Mouse (Mus musculus): ENCODE results near the gene Bank1.
"Not testable (repeated sequence)": the region's sequence is repeated elsewhere in the genome, so short reads cannot be mapped to it uniquely, and the experiment has no call there.

Gene Bank1

DNA sequence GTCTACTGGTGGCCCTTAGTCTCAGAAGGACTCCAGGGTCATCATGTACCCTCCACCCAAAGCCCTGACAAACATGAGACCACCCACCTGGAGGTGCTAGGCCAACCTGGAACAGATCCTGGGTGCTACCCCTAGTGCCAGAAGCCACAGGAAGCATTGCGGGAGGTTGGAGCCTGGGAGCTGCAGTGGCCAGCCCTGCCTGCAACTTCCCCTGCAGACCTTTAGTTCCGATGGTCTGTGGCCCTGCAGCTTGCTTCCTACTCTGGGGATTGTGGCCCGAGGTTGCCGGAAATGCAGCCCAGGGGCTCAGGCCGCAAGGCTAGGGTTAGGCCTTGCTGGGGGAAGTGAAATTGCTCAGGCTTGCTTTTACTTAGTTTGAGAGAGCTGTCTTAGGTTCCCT is at the start of gene Bank1:
Gene Bank1 (minus strand): TSS at position 284 of the 400 bp plus-strand sequence.
- DNase-seq (ENCODE audit: inconsistent age in 2 of 2, low spot score in 1 of 2): peak; percentile 24 to 41

- DNase-seq (ENCODE audit: inconsistent age in 2 of 2, low spot score in 1 of 2): no peak
These were observed 44.0 kb upstream of the Bank1 start for GRCm38 (mm10) chr3:136369916-136370315.

- DNase-seq (ENCODE audit: inconsistent age in 2 of 2, low spot score in 1 of 2): no peak
These were observed 43.6 kb upstream of the Bank1 start for GRCm38 (mm10) chr3:136369466-136369865.

GRCm38 (mm10) chr3:136368505-136368999 is 42.7 kb upstream of the Bank1 start:
- no peak for DNase-seq (ENCODE audit: inconsistent age in 2 of 2, low spot score in 1 of 2)

- no peak for DNase-seq (ENCODE audit: inconsistent age in 2 of 2, low spot score in 1 of 2)
These were observed 23.8 kb upstream of the Bank1 start for GRCm38 (mm10) chr3:136349690-136350089.

GRCm38 (mm10) chr3:136348611-136349010 is 22.7 kb upstream of the Bank1 start:
- DNase-seq (ENCODE audit: inconsistent age in 2 of 2, low spot score in 1 of 2): no peak

GRCm38 (mm10) chr3:136347277-136347676 is 21.4 kb upstream of the Bank1 start:
- DNase-seq (ENCODE audit: inconsistent age in 2 of 2, low spot score in 1 of 2): no peak

DNA sequence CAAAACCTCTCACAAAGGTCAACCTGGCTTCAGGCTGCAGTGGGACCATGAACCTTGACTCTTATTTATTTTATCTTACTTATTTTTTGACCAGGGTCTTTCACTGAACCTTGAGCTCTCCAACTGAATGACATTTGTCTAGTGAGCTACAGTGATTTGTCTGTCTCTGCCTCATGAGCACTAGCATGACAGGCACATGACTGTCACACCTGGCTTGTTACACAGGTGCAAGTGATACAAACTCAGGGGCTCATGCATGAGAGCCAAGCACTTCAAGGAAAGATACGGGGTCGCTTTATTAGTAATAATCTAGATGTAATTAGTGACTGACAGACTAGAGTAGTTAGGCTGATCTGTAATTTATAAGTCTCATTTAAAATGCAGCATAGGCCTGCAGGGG is 16.0 kb upstream of the Bank1 start:
- no peak for DNase-seq (ENCODE audit: inconsistent age in 2 of 2, low spot score in 1 of 2)

DNA sequence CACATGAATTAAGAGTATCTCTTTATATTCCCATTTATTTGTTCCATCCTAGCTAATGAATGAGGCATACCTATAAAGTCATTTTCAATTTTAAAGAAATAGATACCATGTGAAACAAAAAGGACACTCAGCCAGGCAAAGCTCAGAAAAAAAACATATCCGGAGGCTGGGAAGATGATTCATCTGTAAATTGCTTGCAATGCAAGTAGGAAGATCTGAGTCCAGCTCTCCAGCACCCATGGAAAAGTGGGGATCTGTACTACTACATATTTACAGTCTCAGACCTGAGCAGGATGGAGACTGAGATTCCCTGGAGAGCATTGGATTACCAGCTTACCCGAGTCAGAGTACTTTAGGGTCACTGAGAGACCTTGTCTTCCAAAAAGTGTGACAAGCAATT is 14.0 kb upstream of the Bank1 start:
- DNase-seq (ENCODE audit: inconsistent age in 2 of 2, low spot score in 1 of 2): no peak

DNA sequence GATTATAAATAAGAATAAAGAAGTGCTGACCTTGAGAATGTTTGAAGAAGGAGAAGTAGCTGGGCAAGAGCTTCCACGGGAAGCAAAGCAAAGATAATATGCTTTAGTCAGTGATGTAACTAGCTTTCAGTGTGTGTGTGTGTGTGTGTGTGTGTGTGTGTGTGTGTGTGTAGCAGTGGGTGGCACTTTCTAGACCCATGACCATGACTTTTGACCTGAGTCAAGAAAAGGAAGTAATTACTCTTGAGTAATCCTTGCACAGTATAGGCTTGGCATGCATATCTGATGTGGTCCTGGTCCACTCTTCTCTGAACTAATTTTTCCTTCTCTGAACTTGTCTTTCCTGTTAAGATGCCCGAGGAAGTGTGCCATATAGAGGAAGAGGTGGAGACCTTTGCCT is 5.3 kb upstream of the Bank1 start:
- DNase-seq (ENCODE audit: inconsistent age in 2 of 2, low spot score in 1 of 2): no peak

DNA sequence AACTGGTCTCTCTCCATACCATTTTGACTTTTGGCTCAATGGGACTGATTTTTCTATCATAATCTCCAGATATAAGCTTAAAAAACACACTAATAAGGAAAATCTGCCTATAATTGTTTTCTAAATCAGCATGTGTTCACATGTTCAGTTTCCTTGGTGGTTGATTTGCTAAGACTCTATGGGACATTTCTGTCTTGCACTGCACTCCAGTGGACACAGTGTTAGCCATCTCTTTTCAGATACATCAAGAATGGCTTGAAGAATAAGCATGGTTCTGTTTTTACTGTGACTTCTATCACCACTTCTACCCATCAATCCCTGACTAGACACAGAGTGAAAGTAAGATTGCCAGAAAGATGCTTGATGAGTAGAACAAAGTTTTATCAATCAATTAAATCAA is 4.2 kb upstream of the Bank1 start:
- no peak for DNase-seq (ENCODE audit: inconsistent age in 2 of 2, low spot score in 1 of 2)

DNA sequence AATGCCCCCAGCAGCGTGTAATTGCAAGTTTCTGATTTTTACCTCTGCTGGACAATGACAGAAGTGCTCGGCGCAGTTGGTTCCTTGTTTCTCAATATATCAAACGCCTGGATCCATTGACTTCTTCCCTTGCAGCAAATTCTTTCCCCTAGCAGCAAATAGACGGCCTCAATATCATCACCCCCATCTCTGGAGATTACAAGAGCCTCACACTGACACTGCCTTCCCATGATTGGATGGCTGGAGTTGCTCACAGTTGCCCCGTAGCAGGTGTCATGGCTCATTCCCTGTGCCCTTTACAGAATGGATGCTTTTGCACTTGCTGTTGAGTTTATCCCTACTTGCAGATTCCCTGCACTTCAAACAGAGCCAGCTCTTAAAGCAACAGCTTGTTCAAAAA is 3.3 kb upstream of the Bank1 start:
- no peak for DNase-seq (ENCODE audit: inconsistent age in 2 of 2, low spot score in 1 of 2)

- not testable (repeated sequence) for DNase-seq (ENCODE audit: inconsistent age in 2 of 2, low spot score in 1 of 2)
These were observed 1.1 kb downstream of the Bank1 start for GRCm38 (mm10) chr3:136324716-136325115.

GRCm38 (mm10) chr3:136321936-136322335 is 3.9 kb downstream of the Bank1 start:
- DNase-seq (ENCODE audit: inconsistent age in 2 of 2, low spot score in 1 of 2): no peak

GRCm38 (mm10) chr3:136308487-136308886 is 17.4 kb downstream of the Bank1 start:
- DNase-seq (ENCODE audit: inconsistent age in 2 of 2, low spot score in 1 of 2): no peak

- no peak for DNase-seq (ENCODE audit: inconsistent age in 2 of 2, low spot score in 1 of 2)
These were observed 19.2 kb downstream of the Bank1 start for GRCm38 (mm10) chr3:136306564-136307158.

DNA sequence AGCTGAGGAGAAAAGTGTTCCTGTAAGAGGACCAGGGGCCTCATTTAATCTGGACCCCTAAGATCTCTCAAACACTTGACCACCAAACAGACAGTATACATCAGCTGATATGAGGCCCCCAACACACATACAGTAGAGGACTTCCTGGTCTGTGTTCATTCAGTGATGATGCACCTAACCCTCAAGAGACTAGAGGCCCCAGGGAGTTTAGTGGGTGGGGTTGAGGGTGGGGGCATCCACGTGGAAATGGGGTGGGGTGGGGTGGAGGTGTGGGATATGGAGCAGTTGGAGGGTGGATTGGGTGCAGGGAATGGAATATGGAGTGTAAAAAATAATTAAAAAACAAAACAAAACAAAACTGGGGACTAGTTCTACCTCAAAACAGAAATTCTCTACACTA is 23.3 kb downstream of the Bank1 start:
- DNase-seq (ENCODE audit: inconsistent age in 2 of 2, low spot score in 1 of 2): no peak

GRCm38 (mm10) chr3:136300810-136301209 is 25.1 kb downstream of the Bank1 start:
- DNase-seq (ENCODE audit: inconsistent age in 2 of 2, low spot score in 1 of 2): not testable (repeated sequence)

GRCm38 (mm10) chr3:136297355-136297754 is 28.5 kb downstream of the Bank1 start:
- DNase-seq (ENCODE audit: inconsistent age in 2 of 2, low spot score in 1 of 2): no peak

GRCm38 (mm10) chr3:136295250-136295649 is 30.6 kb downstream of the Bank1 start:
- no peak for DNase-seq (ENCODE audit: inconsistent age in 2 of 2, low spot score in 1 of 2)

- no peak for DNase-seq (ENCODE audit: inconsistent age in 2 of 2, low spot score in 1 of 2)
These were observed 38.0 kb downstream of the Bank1 start for GRCm38 (mm10) chr3:136287883-136288282.

- no peak for DNase-seq (ENCODE audit: inconsistent age in 2 of 2, low spot score in 1 of 2)
These were observed 60.8 kb downstream of the Bank1 start for GRCm38 (mm10) chr3:136264969-136265595.

GRCm38 (mm10) chr3:136257761-136258160 is 68.1 kb downstream of the Bank1 start:
- DNase-seq (ENCODE audit: inconsistent age in 2 of 2, low spot score in 1 of 2): no peak

Data from adrenal gland, adult (tissue).